Mouse (Mus musculus): ENCODE measurements around the gene Znrf2. TPM values are rescaled to one million over a fixed set of nuclear protein-coding genes. Genes with fewer than 3 reads are reported as not detected.

Gene Znrf2
- polyA plus RNA-seq, 1 experiment = 10.8 TPM

DNA sequence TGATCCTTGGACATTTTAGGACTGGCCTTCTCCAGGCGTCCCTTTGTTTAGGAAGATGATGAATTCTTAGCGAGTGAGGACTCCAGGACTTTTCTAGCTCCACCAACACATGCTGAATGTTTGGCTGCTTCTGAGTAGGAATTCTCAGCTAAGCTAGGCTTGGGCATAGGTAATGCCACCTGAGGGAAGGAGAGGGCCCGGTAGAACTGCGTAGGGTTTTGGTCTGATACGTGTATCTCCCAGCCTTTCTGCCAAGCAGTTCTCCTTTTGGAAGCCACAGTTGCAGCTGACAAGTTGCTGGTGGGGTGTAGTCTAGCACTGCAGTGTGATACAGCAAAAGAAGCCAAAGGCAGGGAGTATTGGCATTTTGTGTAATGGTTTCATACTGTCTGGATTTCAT, 10.9 kb upstream of the Znrf2 start:
- Histone ChIP-seq H3K27ac (ENCODE audit: insufficient read depth, low read length) (no peak overlapping the region), H3K36me3 (ENCODE audit: control insufficient read depth, insufficient read depth, low read length) (no peaks in the 10 kb centered on the region), H3K27me3 (ENCODE audit: control insufficient read depth, insufficient read depth, low read length) (no peaks in the 10 kb centered on the region), H3K4me1 (ENCODE audit: control insufficient read depth, insufficient read depth, insufficient read length) (peaks cover 3% of the 10 kb centered on the region; the same call in 1 of the 2 replicates), H3K4me3 (ENCODE audit: extremely low read depth, insufficient read depth, insufficient read length) (no peak overlapping the region)
- no peak for DNase-seq (ENCODE audit: low read depth in 1 of 2, low spot score in 2 of 2)
- TF ChIP-seq POLR2A (IDR thresholded peaks at IDR 0.05; ENCODE audit: low read depth, low read length) (no peak), CTCF (IDR thresholded peaks at IDR 0.05; ENCODE audit: extremely low read depth, insufficient read depth, insufficient read length, insufficient replicate concordance) (no peak)
- WGBS = 80% methylated on average over 5 of the region's 5 CpGs

- Histone ChIP-seq H3K36me3 (ENCODE audit: control insufficient read depth, insufficient read depth, low read length) (no peaks in the 10 kb centered on the region), H3K27ac (ENCODE audit: insufficient read depth, low read length) (peak overlapping the region; percentile 34), H3K27me3 (ENCODE audit: control insufficient read depth, insufficient read depth, low read length) (no peaks in the 10 kb centered on the region), H3K4me3 (ENCODE audit: extremely low read depth, insufficient read depth, insufficient read length) (no peak overlapping the region), H3K4me1 (ENCODE audit: control insufficient read depth, insufficient read depth, insufficient read length) (peaks cover 13% of the 10 kb centered on the region; the same call in 1 of the 2 replicates)
- peak; percentile 45; the same call in 1 of the 2 replicates for TF ChIP-seq CTCF (IDR thresholded peaks at IDR 0.05; ENCODE audit: extremely low read depth, insufficient read depth, insufficient read length, insufficient replicate concordance)
- no peak for TF ChIP-seq POLR2A (IDR thresholded peaks at IDR 0.05; ENCODE audit: low read depth, low read length)
- 22% methylated on average over 7 of the region's 7 CpGs for WGBS
- peak; percentile 32 to 44 for DNase-seq (ENCODE audit: low read depth in 1 of 2, low spot score in 2 of 2)
Measured at GRCm38 (mm10) chr6:54809531-54810313, 7.0 kb upstream of the Znrf2 start.

DNA sequence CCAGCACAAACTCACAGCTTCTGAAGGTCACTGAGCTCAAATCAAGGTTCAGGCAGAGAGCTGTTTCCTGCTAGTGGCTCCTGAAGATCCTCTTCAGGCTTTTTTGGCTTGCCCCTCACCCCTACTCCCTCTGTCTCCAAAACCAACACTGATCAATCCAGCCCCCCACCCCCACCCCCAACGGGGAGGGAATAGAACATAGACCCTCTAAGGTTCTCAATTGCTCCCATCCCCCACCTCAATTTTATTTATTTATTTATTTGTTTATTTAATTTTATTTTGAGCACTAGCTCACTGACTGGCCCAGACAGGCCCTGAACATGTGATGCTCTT, 6.4 kb upstream of the Znrf2 start:
- peak overlapping the region; percentile 34 for H3K27ac ChIP-seq (ENCODE audit: insufficient read depth, low read length)
- no peaks in the 10 kb centered on the region for H3K36me3 ChIP-seq (ENCODE audit: control insufficient read depth, insufficient read depth, low read length)
- H3K4me3 ChIP-seq (ENCODE audit: extremely low read depth, insufficient read depth, insufficient read length) = no peak overlapping the region
- no peaks in the 10 kb centered on the region for H3K27me3 ChIP-seq (ENCODE audit: control insufficient read depth, insufficient read depth, low read length)
- WGBS = 25% methylated on average over 1 of the region's 1 CpGs
- H3K4me1 ChIP-seq (ENCODE audit: control insufficient read depth, insufficient read depth, insufficient read length) = peaks cover 13% of the 10 kb centered on the region; the same call in 1 of the 2 replicates
- TF ChIP-seq POLR2A (IDR thresholded peaks at IDR 0.05; ENCODE audit: low read depth, low read length) (no peak), CTCF (IDR thresholded peaks at IDR 0.05; ENCODE audit: extremely low read depth, insufficient read depth, insufficient read length, insufficient replicate concordance) (no peak)
- DNase-seq (ENCODE audit: low read depth in 1 of 2, low spot score in 2 of 2) = no peak

DNA sequence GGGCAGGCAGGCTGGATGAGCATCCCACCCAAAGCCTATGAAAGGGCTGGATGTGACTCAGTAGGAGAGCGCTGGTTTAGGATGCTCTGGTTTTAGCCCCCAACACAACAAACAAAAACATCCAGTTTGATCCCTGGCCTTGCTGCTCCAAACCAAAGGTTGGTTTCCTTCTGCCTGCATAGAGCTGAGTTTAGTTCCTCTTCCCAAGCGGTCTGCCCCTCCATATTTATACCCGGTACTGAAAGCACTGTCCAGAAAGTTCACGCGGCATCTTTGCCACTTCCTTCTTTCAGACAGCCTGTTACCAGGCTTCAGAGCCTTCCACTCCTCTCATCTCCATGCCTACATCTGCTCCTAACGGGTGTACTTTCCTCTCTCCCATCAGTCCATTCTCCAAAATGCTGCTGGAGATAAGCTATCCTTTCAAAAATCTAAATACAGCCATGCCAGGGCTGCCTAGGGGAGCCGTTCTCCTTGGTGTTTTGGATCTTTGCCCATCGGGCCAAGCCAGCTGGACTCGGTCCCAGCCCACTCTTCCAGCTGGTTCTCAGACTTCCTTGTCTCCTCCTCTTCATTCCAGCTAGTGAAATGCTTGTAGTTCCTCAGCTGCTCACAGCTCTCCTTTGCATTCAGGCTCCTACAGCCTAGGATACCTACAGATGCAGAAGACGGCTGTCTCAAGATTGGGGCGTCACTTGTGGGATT, 5.0 kb upstream of the Znrf2 start:
- Histone ChIP-seq H3K27ac (ENCODE audit: insufficient read depth, low read length) (peak overlapping the region; percentile 15), H3K4me3 (ENCODE audit: extremely low read depth, insufficient read depth, insufficient read length) (no peak overlapping the region), H3K27me3 (ENCODE audit: control insufficient read depth, insufficient read depth, low read length) (no peaks in the 10 kb centered on the region), H3K36me3 (ENCODE audit: control insufficient read depth, insufficient read depth, low read length) (no peaks in the 10 kb centered on the region), H3K4me1 (ENCODE audit: control insufficient read depth, insufficient read depth, insufficient read length) (peaks cover 17% of the 10 kb centered on the region; the same call in 1 of the 2 replicates)
- no peak for TF ChIP-seq POLR2A (IDR thresholded peaks at IDR 0.05; ENCODE audit: low read depth, low read length)
- no peak for TF ChIP-seq CTCF (IDR thresholded peaks at IDR 0.05; ENCODE audit: extremely low read depth, insufficient read depth, insufficient read length, insufficient replicate concordance)
- 38% methylated on average over 11 of the region's 11 CpGs for WGBS
- peak in 1 of 2 experiments; percentile 26 for DNase-seq (ENCODE audit: low read depth in 1 of 2, low spot score in 2 of 2)

GRCm38 (mm10) chr6:54812276-54812675, 4.4 kb upstream of the Znrf2 start:
- TF ChIP-seq CTCF (IDR thresholded peaks at IDR 0.05; ENCODE audit: extremely low read depth, insufficient read depth, insufficient read length, insufficient replicate concordance) = no peak
- no peak for TF ChIP-seq POLR2A (IDR thresholded peaks at IDR 0.05; ENCODE audit: low read depth, low read length)
- 83% methylated on average over 6 of the region's 6 CpGs for WGBS
- Histone ChIP-seq H3K27me3 (ENCODE audit: control insufficient read depth, insufficient read depth, low read length) (no peaks in the 10 kb centered on the region), H3K27ac (ENCODE audit: insufficient read depth, low read length) (peak overlapping the region; percentile 15; the same call in 1 of the 2 replicates), H3K36me3 (ENCODE audit: control insufficient read depth, insufficient read depth, low read length) (no peaks in the 10 kb centered on the region), H3K4me1 (ENCODE audit: control insufficient read depth, insufficient read depth, insufficient read length) (peaks cover 17% of the 10 kb centered on the region; the same call in 1 of the 2 replicates), H3K4me3 (ENCODE audit: extremely low read depth, insufficient read depth, insufficient read length) (no peak overlapping the region)
- no peak for DNase-seq (ENCODE audit: low read depth in 1 of 2, low spot score in 2 of 2)

GRCm38 (mm10) chr6:54815428-54816130, 1.1 kb upstream of the Znrf2 start:
- H3K27me3 ChIP-seq (ENCODE audit: control insufficient read depth, insufficient read depth, low read length) = no peaks in the 10 kb centered on the region
- no peak for DNase-seq (ENCODE audit: low read depth in 1 of 2, low spot score in 2 of 2)
- H3K4me1 ChIP-seq (ENCODE audit: control insufficient read depth, insufficient read depth, insufficient read length) = peaks cover 23% of the 10 kb centered on the region
- no peak overlapping the region for H3K27ac ChIP-seq (ENCODE audit: insufficient read depth, low read length)
- no peak for TF ChIP-seq CTCF (IDR thresholded peaks at IDR 0.05; ENCODE audit: extremely low read depth, insufficient read depth, insufficient read length, insufficient replicate concordance)
- TF ChIP-seq POLR2A (IDR thresholded peaks at IDR 0.05; ENCODE audit: low read depth, low read length) = no peak
- WGBS = 71% methylated on average over 9 of the region's 9 CpGs
- H3K36me3 ChIP-seq (ENCODE audit: control insufficient read depth, insufficient read depth, low read length) = no peaks in the 10 kb centered on the region
- no peak overlapping the region for H3K4me3 ChIP-seq (ENCODE audit: extremely low read depth, insufficient read depth, insufficient read length)

All from spleen, adult 2 months (tissue).